Mouse (Mus musculus) megakaryocyte, embryonic 14.5 days (primary cell): ENCODE measurements around the gene Parp4.

Experiments used
- FLI1 ChIP-seq: IDR thresholded peaks from 2 replicates; pipeline ENCODE4 v1.6.1; 2012; ENCODE audit warnings: low read length, inconsistent platforms, mixed read lengths
- GATA1 ChIP-seq: IDR thresholded peaks from 3 replicates; pipeline ENCODE4 v1.6.1; 2012; ENCODE audit warnings: mixed read lengths, low read length, inconsistent platforms, borderline replicate concordance

GRCm38 (mm10) chr14:56695495-56695894 is 120.1 kb downstream of the Parp4 start:
- TF ChIP-seq GATA1, result no peak
- no peak for TF ChIP-seq FLI1
